Mouse (Mus musculus) 416B (cell line): ENCODE measurements around the gene Rnf113a2.

Experiments
- DNase-seq: peaks from one replicate; pipeline ENCODE4 v3.0.0; 2011; ENCODE audit warnings: low read depth

Gene Rnf113a2

GRCm38 (mm10) chr12:84407874-84408818 is 8.8 kb upstream of the Rnf113a2 start:
- peak; percentile 84 for DNase-seq

- DNase-seq, result peak; percentile 76
These were observed 8.0 kb upstream of the Rnf113a2 start, which contains the start of the genes Entpd5 and Bbof1 for GRCm38 (mm10) chr12:84408819-84409507. TSS of gene Entpd5 (minus strand) at chr12:84409029. TSS of gene Bbof1 (plus strand) at chr12:84409071.

- no peak for DNase-seq
These were observed 568 bp downstream of the Rnf113a2 start for GRCm38 (mm10) chr12:84417605-84417922.

DNA sequence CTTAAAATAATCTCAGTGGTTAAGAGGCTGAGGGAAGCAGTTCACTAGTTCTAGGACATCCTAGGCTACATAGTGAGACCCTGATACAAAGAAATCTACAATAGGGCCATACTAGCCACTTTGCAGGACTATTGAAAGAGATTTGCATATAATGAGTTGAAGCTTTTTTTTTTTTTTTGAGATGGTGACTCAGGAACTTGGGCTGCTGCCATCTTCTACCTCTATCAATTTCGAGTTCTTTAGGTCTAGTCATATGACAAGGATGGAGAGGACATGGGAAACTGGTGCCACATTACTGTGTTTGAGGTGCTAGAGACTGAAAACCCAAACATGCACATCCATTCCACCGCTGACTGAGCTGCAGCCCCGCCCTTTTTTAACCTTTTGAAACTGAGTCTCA is 7.0 kb downstream of the Rnf113a2 start:
- DNase-seq, result no peak

GRCm38 (mm10) chr12:84429825-84430224 is 12.8 kb downstream of the Rnf113a2 start:
- no peak for DNase-seq

- DNase-seq, result no peak
These were observed 21.7 kb downstream of the Rnf113a2 start for GRCm38 (mm10) chr12:84438697-84439096.

DNA sequence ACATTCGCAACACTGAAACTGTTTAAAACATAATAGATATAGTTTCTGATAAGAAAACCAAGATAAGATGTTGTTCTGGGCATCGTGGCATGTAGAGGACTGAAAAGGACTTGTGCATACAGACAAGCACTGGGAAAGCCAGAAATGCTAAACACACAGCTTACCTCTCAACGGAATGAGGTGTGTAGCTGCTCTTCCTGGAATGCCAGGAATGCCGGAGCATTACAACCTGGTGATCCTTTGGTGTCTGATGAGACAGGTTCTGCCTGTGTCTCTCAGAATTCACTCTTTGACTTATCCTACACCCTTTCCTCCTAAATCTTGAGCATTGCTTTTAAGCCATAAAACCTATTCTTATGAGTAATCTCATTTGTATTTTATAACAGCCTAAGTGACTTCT is 25.5 kb downstream of the Rnf113a2 start:
- DNase-seq, result no peak

DNA sequence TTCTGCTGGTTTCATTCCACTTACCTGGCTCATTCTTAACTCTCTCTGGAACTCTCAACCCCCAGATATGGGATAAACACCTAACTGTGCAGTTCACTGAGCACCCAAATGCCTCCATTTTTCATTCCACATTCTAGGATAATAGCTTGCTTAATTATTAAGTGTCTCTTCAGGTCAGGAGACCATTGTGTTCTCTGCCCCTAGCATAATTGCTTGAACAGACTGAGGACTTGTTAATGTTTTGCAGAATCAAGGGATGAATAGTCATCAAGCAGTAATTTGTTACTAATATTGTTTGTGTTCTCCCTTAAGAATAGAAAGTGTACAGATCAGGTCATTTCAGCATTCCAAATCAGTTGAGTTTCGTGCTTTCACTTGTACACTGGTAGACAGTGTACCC is 30.4 kb downstream of the Rnf113a2 start:
- DNase-seq, result no peak

DNA sequence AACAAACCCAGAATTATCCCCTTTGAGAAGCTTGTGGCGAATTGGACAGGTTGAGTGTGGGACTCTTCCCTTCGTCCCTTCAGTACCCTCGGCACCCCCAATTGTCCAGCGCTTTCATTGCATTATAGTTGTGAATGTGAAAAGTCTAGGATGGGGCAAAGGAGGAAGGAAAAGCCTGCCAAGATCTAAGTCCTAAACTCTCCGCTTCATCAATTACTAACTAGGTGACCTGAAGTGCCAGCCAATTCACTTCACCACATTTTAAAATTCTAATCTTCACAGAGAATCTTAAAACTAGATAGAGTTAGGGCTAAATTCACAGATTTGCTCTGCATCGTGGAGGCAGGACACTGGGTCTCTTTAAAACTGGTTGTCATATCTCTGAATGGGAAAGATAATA is 31.2 kb downstream of the Rnf113a2 start:
- DNase-seq, result no peak

DNA sequence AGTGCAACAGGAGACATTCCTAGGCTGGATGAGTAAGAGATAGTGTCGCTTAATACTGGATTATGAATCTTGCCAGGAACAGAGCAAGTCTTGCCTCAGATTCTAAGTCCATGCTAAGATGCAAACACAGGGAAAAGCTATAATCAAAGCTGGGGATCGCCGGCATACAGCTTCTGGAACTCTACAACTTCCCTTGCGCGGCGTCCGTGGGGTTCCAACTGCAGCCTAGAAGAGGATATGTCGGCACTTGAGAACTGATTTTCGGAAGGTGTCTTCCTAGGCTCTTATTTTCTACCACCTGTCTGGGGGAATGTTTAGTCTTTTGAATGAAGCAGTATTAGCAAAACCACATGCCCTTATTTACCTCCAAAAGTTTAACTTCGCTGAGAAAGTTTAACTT is 32.9 kb downstream of the Rnf113a2 start:
- no peak for DNase-seq

DNA sequence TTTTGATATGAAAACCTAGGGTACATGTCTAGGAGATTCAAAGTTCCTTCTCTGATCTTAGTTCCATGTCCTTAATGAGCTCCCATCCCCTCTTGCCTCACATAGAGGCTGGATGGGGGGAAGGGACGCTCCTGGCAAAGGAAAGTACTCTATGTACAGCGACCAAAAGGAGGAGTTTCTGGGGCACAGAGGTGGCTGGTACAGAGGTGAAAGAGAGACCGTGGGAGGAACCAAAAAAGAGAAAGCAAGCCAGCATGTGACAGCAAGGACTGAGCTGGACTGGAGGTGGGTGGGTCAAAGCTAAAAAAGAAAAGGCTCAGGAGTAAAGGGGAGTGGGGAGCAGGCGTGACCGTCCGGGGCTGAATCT is 33.3 kb downstream of the Rnf113a2 start:
- DNase-seq, result no peak

GRCm38 (mm10) chr12:84450718-84451646 is 34.0 kb downstream of the Rnf113a2 start, which contains the start of the genes Aldh6a1 and Lin52:
TSS of gene Aldh6a1 (minus strand) at chr12:84451004.
TSS of gene Lin52 (plus strand) at chr12:84451422.
- peak; percentile 100 for DNase-seq

- peak; percentile 40 for DNase-seq
These were observed 34.8 kb downstream of the Rnf113a2 start for GRCm38 (mm10) chr12:84451801-84452200.

- DNase-seq, result no peak
These were observed 39.9 kb downstream of the Rnf113a2 start for GRCm38 (mm10) chr12:84456911-84457310.

GRCm38 (mm10) chr12:84459845-84460244 is 42.8 kb downstream of the Rnf113a2 start:
- DNase-seq, result peak; percentile 42

- peak; percentile 17 for DNase-seq
These were observed 44.4 kb downstream of the Rnf113a2 start for GRCm38 (mm10) chr12:84461416-84461815.

GRCm38 (mm10) chr12:84462856-84463255 is 45.9 kb downstream of the Rnf113a2 start:
- peak; percentile 14 for DNase-seq
